Comparison of ENCODE assay signal across 27 mouse cellular contexts in the genomic region with DNA sequence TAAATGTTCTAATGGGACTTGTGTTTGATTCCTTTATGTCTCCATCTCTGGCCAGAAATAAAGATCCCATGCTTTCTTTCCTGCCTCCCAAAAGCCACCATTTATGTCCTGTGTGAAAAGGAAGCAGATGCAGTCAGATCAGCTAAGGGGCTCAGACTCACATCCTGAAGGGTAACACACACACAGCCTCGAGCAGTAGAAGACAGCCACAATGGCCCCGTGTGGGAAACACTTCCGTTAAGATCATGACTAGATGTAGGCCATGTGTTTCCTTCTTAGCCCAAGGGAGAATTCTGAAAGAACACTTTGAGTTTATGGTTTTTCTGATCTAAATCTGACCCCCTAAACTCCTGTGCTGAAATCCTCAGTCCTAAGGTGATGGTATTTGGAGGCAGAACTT.
DNase-seq lines count a peak whose midpoint lies in the region; ATAC-seq and TF ChIP-seq lines count a peak whose summit lies in the region.
"Had no signal": no experiment of that assay in that cellular context is flagged by ENCODE, and none has a peak within 500 bp of the region (broad histone marks: within the 10 kb centered on the region; RNA-seq: fewer than 3 reads in every experiment).

No protein-coding gene starts in this region.

- no peaks in the 10 kb centered on the region; the same call in 1 of the 2 replicates for H3K27me3 ChIP-seq in thymus, adult 2 months (ENCODE audit: control insufficient read depth, insufficient read depth, low read length)
- H3K27me3 ChIP-seq: CH12.LX; embryonic facial prominence, embryonic 13.5 days; embryonic facial prominence, embryonic 15.5 days; forebrain, embryonic 12.5 days; Patski had no signal

- H3K27ac ChIP-seq in thymus, adult 2 months (ENCODE audit: control insufficient read depth, insufficient read depth, low read length), result no peak overlapping the region
- H3K27ac ChIP-seq: embryonic facial prominence, embryonic 13.5 days; embryonic facial prominence, embryonic 15.5 days; forebrain, embryonic 10.5 days; forebrain, embryonic 12.5 days had no signal

- WGBS in thymus, adult 2 months, result 5% methylated on average over 3 of the region's 3 CpGs

- H3K4me3 ChIP-seq in thymus, adult 2 months (ENCODE audit: control insufficient read depth, insufficient read depth, low read length), result no peak overlapping the region
- H3K4me3 ChIP-seq: embryonic facial prominence, embryonic 13.5 days; embryonic facial prominence, embryonic 15.5 days; erythroblast, embryonic 14.5 days; forebrain, embryonic 10.5 days; forebrain, embryonic 12.5 days had no signal

- DNase-seq in thymus, postnatal 25 days, result peak; percentile 3
- no peak for DNase-seq in thymus, adult 2 months
- DNase-seq in lung, postnatal 10 days, result no peak
- DNase-seq: adrenal gland, adult 2 months; adrenal gland, postnatal 10 days; adrenal gland, postnatal 25 days; B cell, adult 2 months; cerebellum, adult 11 months; cerebellum, adult 18-20 months; cerebellum, adult 9-10 months; cerebellum, postnatal 10 days; cerebellum, postnatal 25 days; embryo, embryonic 11 days had no signal

- no peak for TF ChIP-seq POLR2A in thymus, adult 2 months (IDR thresholded peaks at IDR 0.05; ENCODE audit: control insufficient read depth, extremely low read depth, insufficient read depth, low read length, poor library complexity)

- no peaks in the 10 kb centered on the region for H3K4me1 ChIP-seq in thymus, adult 2 months (replicated peaks; ENCODE audit: control insufficient read depth, insufficient read depth, low read length)
- H3K4me1 ChIP-seq: embryonic facial prominence, embryonic 15.5 days; forebrain, embryonic 12.5 days had no signal

- no peak for TF ChIP-seq CTCF in thymus, adult 2 months (IDR thresholded peaks at IDR 0.05; ENCODE audit: borderline replicate concordance, control insufficient read depth, extremely low read depth, insufficient read depth, low read length, poor library complexity)

- H3K36me3 ChIP-seq in thymus, adult 2 months (ENCODE audit: control insufficient read depth, insufficient read depth, low read length), result no peaks in the 10 kb centered on the region
- H3K36me3 ChIP-seq: embryonic facial prominence, embryonic 13.5 days; embryonic facial prominence, embryonic 15.5 days; forebrain, embryonic 10.5 days; forebrain, embryonic 12.5 days; G1E had no signal

- ATAC-seq in common myeloid progenitor, adult 5-6 weeks (replicated peaks; ENCODE audit: low read depth, poor library complexity, severe bottlenecking), result peak; percentile 72
- ATAC-seq in megakaryocyte progenitor cell, adult 5-6 weeks (replicated peaks; ENCODE audit: poor library complexity), result 0 out of 2 replicates have a peak, but pooled peaks have one; percentile 39
- ATAC-seq in activated CD4-positive, CD25-positive, alpha-beta regulatory T cell, adult 4 months, result no peak
- ATAC-seq: CD4-positive, CD25-positive, alpha-beta regulatory T cell, adult 4 months; forebrain, embryonic 14.5 days; forebrain, embryonic 16.5 days; Patski had no signal
